Mouse (Mus musculus) hindbrain, embryonic 16.5 days (tissue): Measurements from ENCODE around the gene Acly. TPM values are rescaled to one million over a fixed set of nuclear protein-coding genes. Genes with fewer than 3 reads are reported as not detected.
"Not testable (repeated sequence)": the region's sequence is repeated elsewhere in the genome, so short reads cannot be mapped to it uniquely, and the experiment has no call there.

Experiments
- ATAC-seq: fragments of 200-750 bp; cut with Nextera tagmentation; 2 replicates; pipeline ENCODE4 v1.8.0; 2017; ENCODE audit warnings: moderate TSS enrichment, moderate library complexity
- H3K27ac ChIP-seq: fragments of 300-500 bp; sonication (generic); 2 replicates; pipeline ENCODE4 v1.5.1; 2014; ENCODE audit warnings: low read depth, mild to moderate bottlenecking, control low read depth, low read length, moderate library complexity
- H3K27me3 ChIP-seq: fragments of 300-500 bp; sonication (generic); replicated peaks from 2 replicates; pipeline ENCODE4 v1.6.1; 2014; ENCODE audit warnings: low read length; ENCODE audit not compliant: control insufficient read depth, insufficient read depth
- H3K36me3 ChIP-seq: fragments of 300-500 bp; sonication (generic); 2 replicates; pipeline ENCODE4 v1.6.1; 2014; ENCODE audit warnings: mild to moderate bottlenecking, low read length, moderate library complexity, mixed read lengths; ENCODE audit not compliant: control insufficient read depth, insufficient read depth
- H3K4me1 ChIP-seq: fragments of 300-500 bp; sonication (generic); 2 replicates; pipeline ENCODE4 v1.6.1; 2014; ENCODE audit warnings: low read depth, low read length; ENCODE audit not compliant: control insufficient read depth, insufficient read depth
- H3K4me2 ChIP-seq: fragments of 300-500 bp; sonication (generic); 2 replicates; pipeline ENCODE4 v1.6.1; 2014; ENCODE audit warnings: mild to moderate bottlenecking, low read length, control low read depth, moderate library complexity
- H3K4me3 ChIP-seq: fragments of 300-500 bp; sonication (generic); 2 replicates; pipeline ENCODE4 v1.5.1; 2014; ENCODE audit warnings: mild to moderate bottlenecking, low read length, control low read depth, moderate library complexity
- H3K9ac ChIP-seq: fragments of 300-500 bp; sonication (generic); 2 replicates; pipeline ENCODE4 v1.6.1; 2014; ENCODE audit warnings: low read depth, mild to moderate bottlenecking, control low read depth, low read length, moderate library complexity
- H3K9me3 ChIP-seq: fragments of 300-500 bp; sonication (generic); 2 replicates; pipeline ENCODE4 v1.6.1; 2014; ENCODE audit warnings: mild to moderate bottlenecking, low read length, moderate library complexity; ENCODE audit not compliant: control insufficient read depth
- WGBS: fragments of 180-500 bp; shearing (Covaris S2); extraction: QIAGEN DNeasy Blood & Tissue Kit; methylation state at CpG from one replicate; pipeline ENCODE4 v1.1.7; 2014; 5-methylcytosine and 5-hydroxymethylcytosine counted together
- polyA plus RNA-seq: library from polyadenylated mRNA; unstranded; fragments of >200 nt; fragmentation: Nextera tagmentation; extraction: Ambion mirVana; gene quantifications from 2 replicates; pipeline ENCODE4 v1.2.1, GENCODE M21; 2015

Gene Acly
- polyA plus RNA-seq, 1 experiment from 2014 or later, result 215 TPM

DNA sequence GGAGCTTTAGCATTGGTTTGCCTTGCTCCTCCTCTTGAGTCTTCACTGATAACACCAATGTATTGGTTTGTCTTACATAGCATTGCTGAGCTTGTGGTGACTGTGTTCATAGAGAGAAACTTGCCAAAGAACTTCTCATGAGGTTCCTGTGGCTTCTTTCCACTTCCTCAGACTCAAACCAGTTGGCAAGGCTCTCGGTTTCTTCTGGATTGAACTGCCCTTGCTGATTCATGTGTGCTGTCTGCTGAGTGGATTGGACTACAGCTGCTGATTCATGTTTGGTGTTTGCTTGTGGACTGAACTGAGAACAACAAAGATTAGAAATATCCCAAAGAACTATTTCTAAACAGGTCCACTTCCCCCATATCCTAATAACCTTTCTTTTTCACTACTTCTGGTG lies 8.2 kb upstream of the Acly start:
- no peak overlapping the region for H3K9ac ChIP-seq
- no peak for ATAC-seq
- no peak overlapping the region for H3K4me2 ChIP-seq

DNA sequence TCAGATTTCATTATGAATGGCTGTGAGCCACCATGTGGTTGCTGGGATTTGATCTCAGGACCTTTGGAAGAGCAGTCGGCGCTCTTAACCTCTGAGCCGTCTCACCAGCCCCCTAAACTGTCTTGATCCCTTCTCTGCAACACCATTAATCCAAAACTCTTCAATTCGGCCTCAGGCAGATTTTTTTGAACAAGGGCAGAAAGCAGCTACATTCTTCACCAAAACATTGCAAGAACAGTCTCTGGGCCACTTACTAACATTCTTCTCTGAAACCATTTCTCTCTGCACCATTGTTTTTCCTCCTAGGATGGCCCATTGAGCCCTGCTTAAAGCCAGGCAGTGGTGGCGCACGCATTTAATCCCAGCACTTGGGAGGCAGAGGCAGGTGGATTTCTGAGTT lies 7.0 kb upstream of the Acly start:
- WGBS, result 87% methylated on average over 6 of the region's 6 CpGs
- not testable (repeated sequence) for H3K4me2 ChIP-seq, H3K9me3 ChIP-seq, H3K36me3 ChIP-seq, H3K27ac ChIP-seq, ATAC-seq, H3K9ac ChIP-seq, H3K4me3 ChIP-seq, H3K27me3 ChIP-seq, H3K4me1 ChIP-seq

More for the DNA sequence above, 8.2 kb upstream of the Acly start:
- Histone ChIP-seq H3K4me1 (no peaks in the 10 kb centered on the region), H3K27me3 (no peaks in the 10 kb centered on the region), H3K4me3 (no peak overlapping the region), H3K9me3 (no peaks in the 10 kb centered on the region), H3K27ac (no peak overlapping the region), H3K36me3 (no peaks in the 10 kb centered on the region)
- 83% methylated on average over 1 of the region's 1 CpGs for WGBS

DNA sequence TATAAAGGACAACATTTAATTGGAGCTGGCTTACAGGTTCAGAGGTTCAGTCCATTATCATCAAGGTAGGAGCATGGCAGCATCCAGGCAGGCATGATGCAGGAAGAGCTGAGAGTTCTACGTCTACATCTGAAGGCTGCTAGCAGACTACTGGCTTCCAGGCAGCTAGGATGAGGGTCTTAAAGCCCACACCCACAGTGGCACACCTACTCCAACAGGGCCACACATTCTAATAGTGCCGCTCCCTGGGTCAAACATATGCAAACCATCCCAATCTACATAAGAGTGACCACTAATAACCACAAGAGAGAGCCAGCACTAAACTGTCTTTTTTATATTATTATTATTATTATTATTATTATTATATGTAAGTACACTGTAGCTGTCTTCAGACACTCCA lies 6.6 kb upstream of the Acly start:
- not testable (repeated sequence) for ATAC-seq, H3K27ac ChIP-seq, H3K4me2 ChIP-seq, H3K36me3 ChIP-seq, H3K4me1 ChIP-seq, H3K4me3 ChIP-seq, H3K27me3 ChIP-seq, H3K9ac ChIP-seq, H3K9me3 ChIP-seq
- 86% methylated on average over 2 of the region's 2 CpGs for WGBS

GRCm38 (mm10) chr11:100533871-100534270 lies 6.1 kb upstream of the Acly start:
- ATAC-seq, result no peak
- Histone ChIP-seq H3K27ac (no peak overlapping the region), H3K9me3 (no peaks in the 10 kb centered on the region), H3K4me3 (no peak overlapping the region), H3K9ac (no peak overlapping the region), H3K27me3 (no peaks in the 10 kb centered on the region), H3K4me2 (no peak overlapping the region), H3K36me3 (no peaks in the 10 kb centered on the region), H3K4me1 (no peaks in the 10 kb centered on the region)
- 44% methylated on average over 6 of the region's 6 CpGs for WGBS

GRCm38 (mm10) chr11:100528375-100529165 lies 770 bp upstream of the Acly start:
- peaks cover 26% of the 10 kb centered on the region for H3K4me1 ChIP-seq
- H3K4me2 ChIP-seq, result peak overlapping the region; percentile 82
- H3K9me3 ChIP-seq, result no peaks in the 10 kb centered on the region
- H3K9ac ChIP-seq, result peak overlapping the region; percentile 78
- H3K27me3 ChIP-seq, result no peaks in the 10 kb centered on the region
- peak overlapping the region; percentile 77 for H3K4me3 ChIP-seq
- H3K27ac ChIP-seq, result peak overlapping the region; percentile 88
- ATAC-seq, result no peak
- no peaks in the 10 kb centered on the region for H3K36me3 ChIP-seq
- 26% methylated on average over 19 of the region's 19 CpGs for WGBS

- peak overlapping the region; percentile 90 for H3K9ac ChIP-seq
- ATAC-seq, result peak; percentile 15
- H3K36me3 ChIP-seq, result peaks cover 12% of the 10 kb centered on the region
- H3K27ac ChIP-seq, result peak overlapping the region; percentile 90
- under 1% methylated on average over 26 of the region's 26 CpGs for WGBS
- H3K9me3 ChIP-seq, result no peaks in the 10 kb centered on the region
- peaks cover 26% of the 10 kb centered on the region for H3K4me1 ChIP-seq
- H3K4me3 ChIP-seq, result peak overlapping the region; percentile 77
- H3K27me3 ChIP-seq, result no peaks in the 10 kb centered on the region
- peak overlapping the region; percentile 75 for H3K4me2 ChIP-seq
Observed at GRCm38 (mm10) chr11:100527066-100527457, 738 bp downstream of the Acly start.

DNA sequence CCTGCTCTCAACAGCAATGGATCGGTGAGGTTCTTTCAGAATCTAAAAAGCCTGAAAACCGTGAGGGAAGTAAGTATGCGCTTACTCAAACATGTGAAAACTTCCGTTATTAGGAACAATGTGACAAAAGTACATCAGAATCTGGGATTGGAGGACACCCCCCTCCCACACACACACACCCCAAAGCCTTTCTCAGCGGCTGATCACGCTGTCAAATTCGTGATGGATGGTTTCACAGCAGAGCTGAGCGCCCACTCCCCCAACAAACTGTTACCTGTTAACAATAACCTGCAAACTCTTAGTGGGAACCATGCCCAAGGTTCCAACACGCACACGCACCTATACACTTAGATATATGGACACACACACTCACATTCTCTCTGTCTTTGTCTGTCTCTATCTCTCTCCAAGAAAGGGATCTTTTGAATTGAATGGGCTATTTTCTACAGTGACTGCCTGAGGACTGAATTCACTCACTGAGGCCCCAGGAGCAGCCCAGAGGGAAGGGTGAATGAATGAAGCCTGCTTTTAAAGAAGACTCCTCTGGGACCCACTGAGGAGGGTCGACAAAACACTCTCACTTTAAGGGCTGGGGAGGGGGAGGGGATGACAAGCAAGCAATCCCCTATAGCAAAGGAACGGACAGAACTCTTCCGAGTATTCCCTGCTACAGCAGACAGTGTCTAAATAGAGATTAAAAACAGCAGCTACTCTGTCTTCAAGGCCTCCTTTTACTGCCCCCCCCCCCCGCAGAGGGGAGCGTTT lies 1.6 kb downstream of the Acly start:
- peak overlapping the region; percentile 77 for H3K4me3 ChIP-seq
- 7% methylated on average over 15 of the region's 15 CpGs for WGBS
- no peaks in the 10 kb centered on the region for H3K27me3 ChIP-seq
- peaks cover 15% of the 10 kb centered on the region for H3K36me3 ChIP-seq
- H3K4me2 ChIP-seq, result peak overlapping the region; percentile 75
- no peaks in the 10 kb centered on the region for H3K9me3 ChIP-seq
- H3K4me1 ChIP-seq, result peaks cover 26% of the 10 kb centered on the region
- H3K9ac ChIP-seq, result peak overlapping the region; percentile 90
- H3K27ac ChIP-seq, result peak overlapping the region; percentile 90; the same call in 1 of the 2 replicates
- no peak for ATAC-seq

GRCm38 (mm10) chr11:100524987-100525630 lies 2.7 kb downstream of the Acly start:
- H3K27ac ChIP-seq, result no peak overlapping the region
- peak overlapping the region; percentile 77 for H3K4me3 ChIP-seq
- peaks cover 26% of the 10 kb centered on the region for H3K4me1 ChIP-seq
- WGBS, result 45% methylated on average over 11 of the region's 11 CpGs
- no peak for ATAC-seq
- no peaks in the 10 kb centered on the region for H3K27me3 ChIP-seq
- peak overlapping the region; percentile 75 for H3K4me2 ChIP-seq
- peaks cover 19% of the 10 kb centered on the region for H3K36me3 ChIP-seq
- H3K9me3 ChIP-seq, result no peaks in the 10 kb centered on the region
- H3K9ac ChIP-seq, result no peak overlapping the region

- peaks cover 26% of the 10 kb centered on the region for H3K4me1 ChIP-seq
- no peak overlapping the region for H3K4me3 ChIP-seq
- no peak overlapping the region for H3K9ac ChIP-seq
- peaks cover 27% of the 10 kb centered on the region for H3K36me3 ChIP-seq
- H3K27ac ChIP-seq, result no peak overlapping the region
- ATAC-seq, result no peak
- no peaks in the 10 kb centered on the region for H3K9me3 ChIP-seq
- no peaks in the 10 kb centered on the region for H3K27me3 ChIP-seq
- H3K4me2 ChIP-seq, result no peak overlapping the region
- WGBS, result 79% methylated on average over 5 of the region's 5 CpGs
Observed at GRCm38 (mm10) chr11:100524358-100524757, 3.4 kb downstream of the Acly start.
